Mouse (Mus musculus): ENCODE measurements around the gene Cacng4. TPM values are rescaled to one million over a fixed set of nuclear protein-coding genes. Genes with fewer than 3 reads are reported as not detected.

The Cacng4 gene
- polyA plus RNA-seq (2014; fragmentation: Illumina TruSeq; extraction: RNeasy Lipid Tissue Mini Kit (QIAGEN cat#74804); ENCODE audit: low read depth, low replicate concordance), result 0.58 TPM

GRCm38 (mm10) chr11:107794547-107795269 lies at the start of gene Cacng4:
TSS of gene Cacng4 (minus strand) at chr11:107794557.

DNA sequence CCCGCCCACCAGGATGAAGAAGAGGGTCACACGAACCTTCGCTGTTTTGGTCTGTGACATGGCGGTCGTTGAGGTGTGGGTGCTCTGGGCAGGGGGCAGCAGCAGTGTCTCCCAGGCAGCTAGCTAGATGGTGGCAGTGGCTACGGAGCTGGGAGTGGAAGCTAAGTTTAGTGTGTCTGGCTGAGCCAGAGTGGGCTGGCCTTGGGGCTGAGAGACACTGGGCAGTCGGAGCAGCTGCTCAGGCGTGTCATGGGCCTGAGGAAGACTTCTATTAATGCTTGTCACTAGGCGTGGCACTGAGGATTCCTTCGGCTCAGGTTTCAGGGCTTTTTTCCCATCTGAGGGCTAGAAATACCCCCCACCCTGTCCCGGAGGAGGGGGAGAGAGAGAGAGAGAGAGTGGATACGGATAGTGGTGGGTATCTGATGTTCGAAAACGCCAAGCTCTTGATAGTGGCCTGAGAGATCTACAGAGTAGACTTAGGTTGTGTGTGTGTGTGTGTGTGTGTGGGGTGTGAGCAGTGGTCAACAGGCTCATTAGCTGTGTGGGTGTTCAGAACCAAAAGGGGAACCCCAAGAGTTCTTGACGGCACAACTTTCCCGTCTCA lies 77.9 kb downstream of the Cacng4 start, which contains the start of gene Cacng1:
Cacng1 (minus strand) TSS at position 191 of the 607 bp plus-strand sequence.

Other genes with a start within 250 kb of the Cacng4 start
- gene Helz, start 246.6 kb downstream of the Cacng4 start, polyA plus RNA-seq (2014; fragmentation: Illumina TruSeq; extraction: RNeasy Lipid Tissue Mini Kit (QIAGEN cat#74804); ENCODE audit: low read depth, low replicate concordance), result 15.5 TPM
- not detected for gene Cacng1, start 78.0 kb downstream of the Cacng4 start, polyA plus RNA-seq (2014; fragmentation: Illumina TruSeq; extraction: RNeasy Lipid Tissue Mini Kit (QIAGEN cat#74804); ENCODE audit: low read depth, low replicate concordance)
- gene Cacng5, start 120.5 kb upstream of the Cacng4 start, polyA plus RNA-seq (2014; fragmentation: Illumina TruSeq; extraction: RNeasy Lipid Tissue Mini Kit (QIAGEN cat#74804); ENCODE audit: low read depth, low replicate concordance), result not detected

Measured in adrenal gland, adult 10 weeks (tissue).